Mouse (Mus musculus) natural killer cell, adult 2 months (primary cell): ENCODE data around the gene Spock1.

Experiments used
- DNase-seq, 2 experiments: peaks; one replicate each; pipeline ENCODE4 v3.0.0; 2022; ENCODE audit warnings: low spot score in 2 of 2

Gene Spock1

GRCm38 (mm10) chr13:57865029-57865428 is 43.1 kb downstream of the Spock1 start:
- no peak for DNase-seq

- no peak for DNase-seq
These were observed 49.6 kb downstream of the Spock1 start for GRCm38 (mm10) chr13:57858491-57858890.

DNA sequence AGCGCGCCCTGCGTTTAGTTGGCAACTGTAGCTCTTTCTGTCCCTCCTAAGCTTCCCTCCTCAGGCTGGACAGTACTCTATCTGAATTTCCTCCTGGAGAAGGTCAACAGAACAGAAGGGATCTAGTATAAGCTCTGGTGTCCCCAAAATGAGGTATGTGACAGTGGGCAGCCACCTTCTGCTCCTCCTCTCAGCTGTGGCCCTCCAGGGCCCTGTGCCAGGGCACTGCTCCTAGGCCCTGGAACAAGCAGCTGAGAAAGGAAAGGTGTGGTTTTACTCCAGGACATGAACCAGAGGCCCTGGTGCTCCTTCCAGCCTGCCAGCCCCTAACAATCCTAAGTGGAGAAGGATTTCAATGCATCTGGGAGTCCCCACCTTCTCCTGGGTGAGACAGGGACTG is 51.1 kb downstream of the Spock1 start:
- DNase-seq, result no peak

DNA sequence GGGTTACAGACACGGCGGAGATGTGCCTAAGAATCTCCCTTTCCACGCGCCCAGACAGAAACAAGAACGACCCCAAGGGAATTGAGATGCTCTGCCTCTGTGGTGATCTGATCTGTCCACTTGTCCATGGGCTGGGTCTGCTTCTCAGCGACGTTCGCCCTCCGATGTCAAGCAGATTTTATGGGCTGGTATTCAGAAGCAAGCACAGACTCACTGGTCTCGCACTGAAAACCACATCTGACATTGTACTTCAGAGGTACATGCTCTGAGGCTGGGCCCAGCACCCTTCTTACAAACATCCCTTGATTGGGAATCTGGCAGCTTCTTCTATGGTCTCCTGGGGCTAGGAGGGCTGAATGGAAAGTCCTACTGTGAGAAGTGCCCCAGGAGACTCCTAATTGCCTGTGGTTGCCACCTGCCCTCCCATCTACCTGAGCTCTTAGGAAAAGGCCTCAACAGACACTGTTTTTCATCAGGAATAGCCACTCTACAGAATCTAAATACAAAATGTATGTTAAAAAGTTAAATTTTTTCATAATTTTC is 51.8 kb downstream of the Spock1 start:
- no peak for DNase-seq

- no peak for DNase-seq
These were observed 52.4 kb downstream of the Spock1 start for GRCm38 (mm10) chr13:57855766-57856165.

- DNase-seq, result no peak
These were observed 53.7 kb downstream of the Spock1 start for GRCm38 (mm10) chr13:57854416-57854815.

DNA sequence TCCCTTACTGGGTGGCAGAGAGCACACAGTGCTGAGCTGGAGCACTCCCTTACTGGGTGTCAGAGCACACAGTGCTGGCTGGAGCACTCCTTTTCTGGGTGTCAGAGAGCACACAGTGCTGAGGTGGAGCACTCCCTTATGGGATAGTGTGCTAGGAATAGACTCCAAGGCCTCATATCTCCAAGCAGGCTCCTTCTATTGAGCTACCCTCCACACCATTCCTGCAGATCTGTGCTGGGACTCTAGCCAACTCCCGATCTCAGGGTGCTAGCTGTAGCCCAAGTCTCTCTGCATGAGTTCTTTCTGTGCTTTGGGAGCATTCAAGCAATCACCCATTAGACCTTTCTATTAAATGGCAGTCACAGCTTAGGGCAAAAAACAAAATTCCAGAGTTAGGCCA is 54.5 kb downstream of the Spock1 start:
- DNase-seq, result no peak

DNA sequence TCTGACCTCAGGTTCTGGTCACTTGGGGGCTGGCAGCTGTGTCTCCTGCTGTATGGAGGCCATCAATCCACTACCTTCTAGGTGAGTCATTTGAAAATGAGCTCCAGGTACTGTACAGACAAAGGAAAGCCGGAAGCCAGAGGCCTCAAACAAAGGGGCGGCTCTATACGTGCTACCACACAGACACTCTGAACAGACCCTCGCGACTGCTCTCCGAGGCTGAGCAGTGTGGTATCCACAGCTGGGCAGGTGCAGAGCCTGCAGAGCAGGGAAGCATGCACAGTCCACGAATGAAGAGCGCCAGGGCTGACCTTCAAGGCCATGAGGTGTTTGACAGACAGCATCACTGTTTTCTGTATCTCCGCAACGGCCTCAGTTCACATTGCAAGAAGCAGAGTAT is 55.0 kb downstream of the Spock1 start:
- DNase-seq, result no peak

DNA sequence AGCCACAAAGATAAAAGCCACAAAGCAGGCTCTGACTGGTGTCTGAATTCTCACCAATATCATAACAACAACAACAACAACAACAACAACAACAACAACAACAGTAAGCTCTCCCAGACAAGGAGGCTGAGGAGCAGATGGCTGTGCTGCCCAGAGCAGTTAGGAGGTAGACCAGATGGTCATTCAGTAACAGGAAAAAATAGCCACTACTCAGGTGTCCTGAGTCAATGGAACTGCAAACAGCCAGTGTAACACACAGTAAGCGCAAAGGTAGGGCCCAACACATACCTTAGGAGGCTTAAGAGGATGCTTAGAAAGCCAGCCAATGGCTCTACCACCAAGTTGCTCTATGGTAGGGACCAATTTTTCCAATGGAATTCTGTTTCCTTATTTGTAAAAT is 59.2 kb downstream of the Spock1 start:
- DNase-seq, result no peak

- no peak for DNase-seq
These were observed 61.0 kb downstream of the Spock1 start for GRCm38 (mm10) chr13:57847101-57847500.

DNA sequence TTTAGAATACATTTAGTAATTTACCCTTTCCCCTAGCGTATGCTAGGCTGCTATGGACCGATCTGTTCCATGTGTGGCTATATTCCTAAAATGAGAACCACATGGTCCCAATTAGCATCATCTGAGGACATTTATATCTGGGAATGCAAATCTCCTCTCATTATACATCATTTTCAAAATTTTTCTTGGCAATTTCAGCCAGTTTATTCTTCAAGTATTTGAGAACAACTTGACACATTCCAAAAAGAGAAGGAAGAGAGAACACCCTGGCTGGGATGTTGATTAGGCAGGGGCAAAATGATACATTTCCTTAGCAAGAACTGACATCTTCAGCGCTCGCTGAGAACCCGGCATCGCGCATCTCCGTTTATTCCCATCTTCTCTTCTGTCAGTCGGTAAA is 61.7 kb downstream of the Spock1 start:
- no peak for DNase-seq

GRCm38 (mm10) chr13:57841141-57841848 is 66.8 kb downstream of the Spock1 start:
- no peak for DNase-seq

GRCm38 (mm10) chr13:57837691-57838437 is 70.3 kb downstream of the Spock1 start:
- DNase-seq, result no peak

- no peak for DNase-seq
These were observed 76.6 kb downstream of the Spock1 start for GRCm38 (mm10) chr13:57831374-57832163.

- no peak for DNase-seq
These were observed 77.2 kb downstream of the Spock1 start for GRCm38 (mm10) chr13:57830896-57831295.

DNA sequence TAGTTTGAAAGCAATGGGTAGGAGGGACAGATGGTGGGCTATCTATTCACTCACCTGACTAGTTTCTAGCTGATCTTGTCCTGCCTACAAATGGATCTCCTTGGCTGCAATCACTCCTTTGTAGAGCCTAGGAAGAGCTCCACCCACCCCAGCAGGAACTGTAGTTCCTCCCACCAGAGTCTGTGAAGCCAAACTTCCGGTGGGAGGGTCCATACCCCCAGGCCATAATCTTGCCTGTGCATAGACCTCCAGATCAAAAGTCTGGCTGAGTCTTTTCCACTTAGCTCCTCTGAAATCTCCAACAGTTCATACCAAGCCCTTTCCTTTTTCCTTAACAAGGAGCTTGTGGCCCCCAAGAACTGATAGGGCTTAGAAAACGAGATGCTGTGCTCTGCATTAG is 78.0 kb downstream of the Spock1 start:
- DNase-seq, result no peak

DNA sequence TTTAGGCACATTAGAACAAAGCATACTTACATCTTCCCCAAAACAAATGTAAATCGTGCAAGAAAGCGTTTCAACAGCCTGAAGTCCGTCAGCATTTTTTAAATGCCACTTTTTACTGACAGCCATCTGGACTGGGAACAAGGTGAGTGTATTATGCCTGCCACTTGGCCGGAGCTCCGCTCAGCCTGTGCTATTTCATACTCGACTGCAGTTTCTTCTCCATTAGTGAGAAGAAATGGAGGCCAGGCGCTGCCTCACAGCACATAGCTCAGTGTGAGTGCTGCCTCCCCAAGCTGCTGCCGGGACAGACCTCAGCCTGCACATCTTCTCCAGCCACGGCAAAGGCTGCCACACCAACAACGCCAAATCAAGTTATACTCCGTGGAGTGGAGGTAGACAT is 91.9 kb downstream of the Spock1 start:
- DNase-seq, result no peak

- DNase-seq, result no peak
These were observed 95.5 kb downstream of the Spock1 start for GRCm38 (mm10) chr13:57812643-57813042.

DNA sequence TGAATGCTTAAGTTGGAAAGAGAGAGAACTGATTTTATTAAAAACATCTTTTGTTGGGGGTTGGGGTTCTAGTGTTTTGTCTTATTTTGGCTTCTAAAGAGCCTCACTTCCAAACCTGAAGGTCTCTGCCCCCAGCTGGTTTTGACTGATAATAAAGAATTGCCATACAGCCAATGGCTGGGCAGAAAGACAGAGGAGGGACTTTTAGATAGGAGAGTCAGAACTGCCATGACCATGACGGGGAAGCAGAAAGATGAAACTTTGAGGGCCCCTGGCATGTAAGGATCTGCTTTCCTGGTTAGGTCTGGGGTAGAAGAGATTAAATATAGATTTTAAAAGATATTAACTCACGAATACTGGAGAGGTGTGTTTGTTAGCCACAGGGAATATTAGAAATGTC is 96.9 kb downstream of the Spock1 start:
- DNase-seq, result no peak

- no peak for DNase-seq
These were observed 97.3 kb downstream of the Spock1 start for GRCm38 (mm10) chr13:57810816-57811215.

DNA sequence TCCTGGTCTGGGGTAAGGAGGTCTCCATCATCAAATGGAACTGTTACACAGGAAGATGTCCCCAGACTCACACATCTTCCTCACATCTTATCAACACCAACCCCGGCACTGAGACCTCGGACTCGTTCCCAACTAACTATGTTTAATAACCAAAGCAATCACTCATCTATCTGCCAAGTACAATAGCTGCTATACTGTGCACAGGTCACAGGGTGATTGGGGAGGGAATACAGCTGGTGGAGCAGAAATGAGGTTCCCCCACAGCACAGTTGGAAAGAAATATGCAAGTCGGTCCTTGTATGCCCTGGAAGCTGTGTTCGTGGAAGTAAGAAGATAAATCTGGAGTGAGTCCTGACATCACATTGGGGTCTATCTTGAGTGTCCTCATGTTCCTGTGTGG is 98.0 kb downstream of the Spock1 start:
- no peak for DNase-seq

GRCm38 (mm10) chr13:57809603-57810002 is 98.5 kb downstream of the Spock1 start:
- DNase-seq, result no peak
